Mouse (Mus musculus) megakaryocyte-erythroid progenitor cell, adult 5-6 weeks (primary cell): ENCODE data around the gene Moap1. TPM values are rescaled to one million over a fixed set of nuclear protein-coding genes. Genes with fewer than 3 reads are reported as not detected.
A peak's percentile ranks its signal among the peaks of the same experiment; 100 is the strongest.

Experiments used
- ATAC-seq: replicated peaks from 2 replicates; pipeline ENCODE4 v1.8.0; 2016; ENCODE audit warnings: mild to moderate bottlenecking, inconsistent platforms; ENCODE audit not compliant: severe bottlenecking, poor library complexity, low FRiP score, low TSS enrichment
- total RNA-seq, 2 experiments: library from RNA; stranded (forward) in 1 of 2; stranded (reverse) in 1 of 2; fragments of 200-1000, 215-1000 nt in 1 of 2; fragments of >200 nt in 1 of 2; fragmentation: Nextera tagmentation in 1 of 2; gene quantifications; 2 replicates each; pipeline ENCODE4 v1.2.3; 2014 to 2017

Gene Moap1
- total RNA-seq, 2 experiments from 2014 or later: 3.8 to 11.5 TPM

DNA sequence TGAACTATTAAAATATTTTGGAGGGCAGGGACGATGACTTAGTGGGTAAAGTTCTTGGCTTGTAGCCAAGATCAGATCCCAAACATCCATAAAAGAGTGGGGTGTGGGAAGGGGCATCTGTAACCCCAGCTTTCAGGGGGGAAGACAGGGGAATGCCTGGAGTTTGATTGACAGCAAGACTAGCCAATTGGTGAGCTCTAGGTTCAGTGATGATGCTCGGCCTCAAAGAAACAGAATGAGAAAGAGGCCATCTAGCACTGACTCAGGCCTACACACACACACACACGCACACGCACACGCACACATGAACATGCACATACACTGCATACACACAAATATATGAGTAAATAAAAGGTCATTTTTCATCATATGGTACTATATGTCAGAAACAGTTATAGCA, 33.6 kb downstream of the Moap1 start:
- ATAC-seq: no peak

GRCm38 (mm10) chr12:102708220-102708619, 35.2 kb downstream of the Moap1 start:
- ATAC-seq: no peak

DNA sequence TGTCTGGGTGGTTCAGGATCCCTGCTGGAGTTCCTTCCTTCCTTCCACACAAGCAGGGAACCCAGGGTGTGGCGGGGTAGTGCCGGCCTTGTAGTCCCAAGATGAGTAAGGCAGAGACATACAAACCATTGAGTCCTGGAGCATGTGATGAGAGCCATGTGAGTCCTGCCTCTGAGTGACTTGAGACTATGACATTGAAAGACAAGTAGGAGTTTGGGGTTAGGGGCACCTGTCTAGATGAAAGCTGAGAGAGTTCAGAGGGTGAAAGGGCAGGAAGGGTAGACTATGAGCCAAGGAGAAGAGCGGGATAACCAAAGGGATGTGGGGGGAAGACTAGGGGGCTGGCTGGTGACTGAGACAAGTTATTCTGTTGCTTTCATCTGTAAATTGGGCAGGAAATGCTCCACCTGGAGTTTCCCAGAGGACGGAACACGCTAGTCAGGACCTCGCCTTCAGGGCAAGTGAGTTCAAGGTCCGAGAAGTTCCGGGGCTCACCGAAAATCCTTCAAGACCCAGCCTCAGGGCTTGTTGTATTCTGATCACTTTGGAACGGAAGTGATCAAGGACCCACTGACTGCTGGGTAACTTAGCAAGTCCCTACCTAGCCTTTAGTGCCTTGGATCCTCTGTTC, 36.5 kb downstream of the Moap1 start:
- no peak for ATAC-seq

DNA sequence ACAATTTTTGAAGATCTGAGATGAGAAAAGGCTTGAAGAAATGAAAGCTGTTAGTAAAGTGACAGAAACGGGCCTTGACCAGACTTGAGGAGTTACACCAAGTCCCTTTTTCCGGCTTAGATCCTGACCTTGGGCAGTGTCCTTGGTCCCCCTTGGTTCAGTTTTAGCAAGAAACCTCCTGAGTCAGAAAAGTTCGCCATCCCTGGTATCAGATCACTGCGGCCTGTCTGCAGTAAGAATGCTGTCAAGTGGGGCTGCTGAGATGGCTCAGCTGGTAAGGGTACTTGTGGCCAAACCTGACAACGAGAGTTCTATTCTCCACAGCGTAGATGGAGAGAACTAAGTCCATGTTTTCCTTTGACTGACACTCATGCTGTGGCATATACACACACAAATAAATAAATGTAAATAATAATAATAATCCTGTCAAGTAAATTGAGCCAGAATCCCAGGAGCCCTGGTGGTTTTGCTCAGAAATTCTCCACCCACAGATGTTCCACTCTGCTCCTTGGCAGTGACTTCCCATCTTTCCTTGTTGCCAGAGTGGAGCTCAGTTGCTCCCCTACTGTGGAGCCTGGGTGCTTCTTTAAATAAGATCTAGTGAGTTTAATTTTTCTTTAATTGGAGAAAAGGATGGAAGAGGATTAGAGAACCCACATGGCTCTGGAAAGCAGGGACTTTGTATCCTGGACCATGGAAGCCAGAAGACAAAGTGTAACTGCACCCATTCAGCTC, 37.4 kb downstream of the Moap1 start:
- no peak for ATAC-seq

GRCm38 (mm10) chr12:102705216-102705871, 38.1 kb downstream of the Moap1 start:
- peak; percentile 73 for ATAC-seq

DNA sequence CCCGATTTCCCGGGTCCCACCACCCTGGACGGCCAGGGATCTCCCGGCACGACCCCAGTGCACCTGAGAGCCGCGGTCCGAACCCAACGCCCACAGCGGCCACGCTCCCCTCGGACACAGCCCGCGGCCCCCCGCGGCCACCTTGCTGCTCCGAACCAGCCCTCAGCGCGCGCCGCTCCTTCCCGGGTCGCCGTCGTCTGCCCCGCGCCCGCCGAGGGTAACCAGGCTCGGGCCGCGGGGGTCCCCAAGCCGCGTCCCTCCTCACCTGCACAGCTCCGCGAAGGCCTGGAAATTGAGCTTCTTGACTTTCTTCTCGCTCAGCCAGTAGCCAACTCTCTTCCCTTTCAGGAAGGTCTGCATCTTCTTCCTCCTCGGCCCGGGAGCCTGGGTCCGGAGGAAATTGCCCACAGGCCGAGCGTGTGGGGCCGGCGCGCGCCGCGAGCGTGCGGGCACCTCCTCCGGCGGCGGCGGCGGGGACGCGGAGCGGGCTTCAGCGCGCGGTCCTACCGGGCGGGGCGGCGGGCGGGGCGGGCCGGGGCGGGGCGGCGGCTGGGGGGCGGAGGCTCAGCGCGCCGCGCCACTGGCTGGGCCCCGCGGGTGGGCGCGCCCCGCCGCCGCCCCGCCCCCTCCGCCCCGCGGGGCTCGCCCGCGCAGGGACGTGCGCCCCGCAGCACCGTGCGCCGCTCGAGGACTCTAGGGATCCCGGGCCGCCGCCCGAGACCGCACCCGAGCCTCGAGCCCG, 38.8 kb downstream of the Moap1 start, which contains the start of gene Itpk1:
Gene Itpk1 (minus strand): TSS at position 474 of the 742 bp plus-strand sequence.
- ATAC-seq: peak; percentile 27

DNA sequence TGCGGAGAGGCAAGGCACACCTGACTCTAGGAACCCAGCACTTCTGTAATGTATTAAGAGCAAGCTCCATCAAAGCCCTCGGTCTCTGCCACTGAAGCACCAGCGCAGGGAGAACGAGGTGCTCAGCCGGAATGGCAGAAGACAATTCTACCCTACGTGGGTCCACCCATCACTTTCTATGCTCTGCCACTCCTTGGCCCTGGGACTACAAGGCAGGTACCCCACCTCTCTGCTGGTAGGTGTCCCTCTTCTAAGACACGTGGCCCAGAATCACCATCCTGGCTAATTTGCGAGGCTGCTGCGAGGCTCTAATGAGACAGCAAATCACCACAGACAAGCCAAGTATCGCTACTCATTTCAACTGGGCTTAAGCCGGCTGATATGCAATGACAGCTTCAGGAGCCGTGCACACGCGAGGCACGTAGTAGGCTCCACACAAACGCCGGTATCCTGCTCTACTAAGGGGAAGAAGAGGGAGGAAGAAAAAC, 39.5 kb downstream of the Moap1 start:
- peak; percentile 11; the same call in 1 of the 2 replicates for ATAC-seq

GRCm38 (mm10) chr12:102703441-102703840, 40.0 kb downstream of the Moap1 start:
- no peak for ATAC-seq

DNA sequence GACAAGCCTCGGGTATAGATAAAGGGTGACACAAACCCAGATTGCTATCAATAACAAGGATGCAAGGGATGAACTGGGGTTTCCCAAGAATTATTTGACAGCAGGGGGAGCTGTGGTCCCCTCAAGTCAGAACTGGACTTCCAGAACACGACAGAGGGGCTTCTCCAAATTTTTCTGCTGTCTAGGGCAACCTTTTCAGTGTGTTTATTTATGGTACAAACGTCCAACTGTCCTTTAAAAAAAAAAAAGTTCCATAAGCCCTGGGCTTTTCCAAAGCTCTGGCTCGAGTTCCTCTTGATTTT, 40.4 kb downstream of the Moap1 start:
- no peak for ATAC-seq

GRCm38 (mm10) chr12:102702356-102703110, 40.9 kb downstream of the Moap1 start:
- peak; percentile 29 for ATAC-seq

- no peak for ATAC-seq
Measured at GRCm38 (mm10) chr12:102701691-102702207, 41.7 kb downstream of the Moap1 start.

DNA sequence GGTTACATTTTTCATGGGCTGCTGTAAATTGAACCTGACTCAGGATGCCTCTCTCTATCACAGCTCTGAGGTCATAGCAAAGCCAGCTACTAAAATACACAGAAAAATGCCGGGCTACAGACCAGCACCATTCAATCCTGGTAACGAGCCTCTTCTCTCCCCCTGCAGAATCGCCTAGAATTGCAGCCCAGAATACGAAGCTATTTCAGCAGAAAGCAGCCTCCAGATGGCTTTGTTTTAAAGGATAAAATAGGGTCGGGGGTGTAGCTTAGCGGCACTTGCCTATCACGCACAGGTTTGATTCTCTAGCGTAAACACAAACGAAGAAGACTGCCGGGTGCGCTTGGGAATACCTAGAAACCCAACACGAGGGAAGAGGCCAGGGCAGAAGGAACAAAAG, 43.0 kb downstream of the Moap1 start:
- ATAC-seq: no peak

- no peak for ATAC-seq
Measured at GRCm38 (mm10) chr12:102699156-102699555, 44.3 kb downstream of the Moap1 start.

- 0 out of 2 replicates have a peak, but pooled peaks have one; percentile 28 for ATAC-seq
Measured at GRCm38 (mm10) chr12:102698089-102698684, 45.3 kb downstream of the Moap1 start.

DNA sequence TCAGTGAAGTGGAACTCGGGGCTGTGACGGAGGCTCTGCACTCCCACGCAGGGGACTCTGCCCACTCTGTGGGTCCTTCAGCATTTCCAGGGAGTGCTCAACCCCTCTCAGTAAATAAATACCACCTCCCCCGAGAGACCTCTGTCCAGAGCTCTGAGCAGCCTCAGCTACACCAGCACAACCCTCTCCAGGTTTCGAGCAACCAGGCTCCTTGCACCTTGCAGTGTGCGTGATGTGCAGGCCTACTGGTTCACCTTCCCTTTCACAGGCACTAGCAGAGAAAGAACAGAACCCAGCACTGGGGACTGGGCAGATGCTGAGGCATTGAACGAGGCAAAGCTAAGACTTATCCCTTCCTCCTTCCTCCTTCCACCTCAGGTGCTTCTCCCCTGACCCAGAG, 46.1 kb downstream of the Moap1 start:
- ATAC-seq: no peak

DNA sequence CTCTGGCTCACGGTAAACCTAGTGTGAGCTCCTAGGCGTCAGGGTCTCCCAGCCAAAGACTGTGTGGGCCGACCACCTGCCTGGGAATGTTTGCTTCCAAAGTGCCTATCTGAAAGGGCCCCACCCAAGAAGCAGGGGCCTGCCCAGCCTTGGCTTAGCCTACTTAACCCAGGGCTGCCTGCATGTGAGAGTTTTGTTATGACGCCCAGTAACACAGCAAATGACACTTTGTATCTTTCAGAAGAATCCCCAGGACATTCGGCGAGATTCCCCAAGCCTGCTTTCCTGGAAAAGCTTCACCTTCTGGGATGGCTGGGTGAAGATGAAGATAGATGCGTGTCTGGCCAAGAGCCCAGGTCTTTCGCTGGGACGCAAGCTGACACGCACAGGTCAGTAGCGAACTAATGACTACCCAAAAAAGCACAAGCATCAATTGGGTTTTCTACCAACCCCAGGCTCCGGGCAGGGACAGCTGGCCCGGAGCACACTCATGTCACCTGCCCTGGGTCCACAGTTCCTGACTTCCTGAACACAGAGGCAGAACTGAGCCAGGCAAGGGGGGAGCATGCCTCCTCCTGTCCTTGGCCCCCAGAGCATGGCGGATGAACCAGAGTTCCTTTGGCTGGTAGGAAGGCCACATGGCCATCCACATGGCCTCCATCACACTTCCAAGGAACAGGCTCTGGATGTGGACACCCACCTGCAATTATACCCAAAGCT, 46.7 kb downstream of the Moap1 start:
- no peak for ATAC-seq

- 0 out of 2 replicates have a peak, but pooled peaks have one; percentile 25 for ATAC-seq
Measured at GRCm38 (mm10) chr12:102695369-102696239, 47.9 kb downstream of the Moap1 start.
